Mouse (Mus musculus): ENCODE data around the gene Arid1b.

DNA sequence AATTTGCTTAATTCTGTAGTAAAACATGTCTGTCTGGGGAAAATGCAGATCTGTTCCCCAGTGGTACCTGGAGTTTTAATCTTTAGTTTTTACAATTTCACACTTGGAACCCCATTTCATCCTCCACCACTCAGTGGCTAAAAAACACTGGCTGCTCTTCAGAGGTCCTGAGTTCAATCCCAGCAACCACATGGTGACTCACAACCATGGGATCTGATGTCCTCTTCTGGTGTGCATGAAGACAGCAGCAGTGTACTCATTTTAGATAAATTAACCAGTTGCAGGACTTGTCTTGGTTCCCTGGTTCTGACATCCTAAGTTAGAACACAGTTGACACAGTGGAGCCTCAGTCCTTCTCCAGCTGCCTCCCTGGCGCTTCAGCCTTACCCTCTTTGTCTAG, 239.9 kb downstream of the Arid1b start:
- no peak for TF ChIP-seq POLR2A (IDR thresholded peaks at IDR 0.05; ENCODE audit: extremely low read depth, insufficient read depth, low read length)
- no peak for TF ChIP-seq CTCF (IDR thresholded peaks at IDR 0.05; ENCODE audit: low read depth, low read length)
